Mouse (Mus musculus): ENCODE data around the gene Aatk. TPM values are rescaled to one million over a fixed set of nuclear protein-coding genes. Genes with fewer than 3 reads are reported as not detected.

Gene Aatk
- polyA plus RNA-seq, 1 experiment from 2014 or later: 34.6 TPM

DNA sequence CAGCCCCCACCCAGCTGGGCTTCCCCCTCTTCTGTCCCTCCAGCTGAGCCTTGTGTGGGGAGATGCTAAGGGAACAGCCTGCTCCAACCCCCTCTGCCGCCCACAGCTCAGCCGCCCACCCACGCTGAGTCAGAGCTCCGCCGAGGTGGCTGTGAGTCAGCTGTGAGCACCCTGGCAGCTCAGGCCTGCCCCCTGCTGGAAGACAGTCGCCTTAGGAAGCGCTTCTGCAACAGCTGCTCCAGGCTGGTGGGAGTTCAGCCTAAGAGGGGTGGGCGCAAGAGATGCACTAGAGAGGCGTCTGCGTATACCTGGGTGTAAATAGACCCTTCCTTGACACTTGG, 55.7 kb downstream of the Aatk start:
- no peak overlapping the region for H3K4me3 ChIP-seq (replicated peaks; ENCODE audit: low read depth, low read length)
- 11% methylated on average over 10 of the region's 10 CpGs for WGBS
- H3K36me3 ChIP-seq (ENCODE audit: control insufficient read depth, insufficient read depth, low read length): no peaks in the 10 kb centered on the region
- H3K9me3 ChIP-seq (ENCODE audit: control insufficient read depth, low read length): no peaks in the 10 kb centered on the region
- H3K4me1 ChIP-seq (ENCODE audit: control insufficient read depth, insufficient read depth, low read length): peaks cover 17% of the 10 kb centered on the region
- DNase-seq (peak; percentile 95), ATAC-seq (ENCODE audit: low FRiP score, low TSS enrichment) (peak; percentile 68; the same call in 1 of the 2 replicates)
- H3K27ac ChIP-seq (replicated peaks; ENCODE audit: low read depth, low read length): no peak overlapping the region
- peak overlapping the region; percentile 35 for H3K4me2 ChIP-seq (ENCODE audit: low read length)
- no peaks in the 10 kb centered on the region for H3K27me3 ChIP-seq (ENCODE audit: control insufficient read depth, insufficient read depth, low read length)
- H3K9ac ChIP-seq (replicated peaks; ENCODE audit: low read length): no peak overlapping the region

- H3K27me3 ChIP-seq (ENCODE audit: control insufficient read depth, insufficient read depth, low read length): no peaks in the 10 kb centered on the region
- H3K4me1 ChIP-seq (ENCODE audit: control insufficient read depth, insufficient read depth, low read length): peaks cover 17% of the 10 kb centered on the region
- no peaks in the 10 kb centered on the region for H3K9me3 ChIP-seq (ENCODE audit: control insufficient read depth, low read length)
- no peak for ATAC-seq (ENCODE audit: low FRiP score, low TSS enrichment)
- peak overlapping the region; percentile 35 for H3K4me2 ChIP-seq (ENCODE audit: low read length)
- no peaks in the 10 kb centered on the region for H3K36me3 ChIP-seq (ENCODE audit: control insufficient read depth, insufficient read depth, low read length)
- no peak overlapping the region for H3K4me3 ChIP-seq (replicated peaks; ENCODE audit: low read depth, low read length)
- DNase-seq: no peak
- H3K27ac ChIP-seq (replicated peaks; ENCODE audit: low read depth, low read length): no peak overlapping the region
- H3K9ac ChIP-seq (replicated peaks; ENCODE audit: low read length): no peak overlapping the region
- WGBS: 56% methylated on average over 10 of the region's 10 CpGs
These were observed 56.2 kb downstream of the Aatk start for GRCm38 (mm10) chr11:119990658-119991337.

DNA sequence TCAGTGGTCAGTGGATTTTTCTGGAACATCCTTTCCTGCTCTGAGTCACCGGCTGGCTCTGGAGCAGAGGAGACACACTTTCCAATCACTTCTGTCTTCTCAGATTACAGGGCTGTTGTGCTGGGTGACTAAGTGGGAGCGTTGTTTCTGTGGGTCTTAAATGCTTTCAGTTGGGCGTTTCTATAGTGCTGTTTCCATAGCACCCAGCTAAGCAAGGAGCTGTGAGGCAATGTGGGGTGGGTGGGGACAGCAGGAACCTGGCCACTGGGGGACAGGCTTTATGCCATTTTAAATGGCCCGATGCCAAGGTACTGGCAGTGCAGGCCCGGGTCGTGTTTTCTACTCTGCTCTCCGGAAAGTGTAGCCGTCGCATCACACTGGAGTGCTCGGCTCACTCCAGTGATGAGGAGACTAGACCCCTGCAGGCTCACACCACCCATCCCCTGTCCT, 57.8 kb downstream of the Aatk start:
- Histone ChIP-seq H3K4me2 (ENCODE audit: low read length) (no peak overlapping the region; the same call in 1 of the 2 replicates), H3K27me3 (ENCODE audit: control insufficient read depth, insufficient read depth, low read length) (no peaks in the 10 kb centered on the region), H3K27ac (replicated peaks; ENCODE audit: low read depth, low read length) (0 out of 2 replicates have a peak overlapping the region, but pooled peaks have one; percentile 37), H3K4me1 (ENCODE audit: control insufficient read depth, insufficient read depth, low read length) (peaks cover 17% of the 10 kb centered on the region), H3K36me3 (ENCODE audit: control insufficient read depth, insufficient read depth, low read length) (no peaks in the 10 kb centered on the region), H3K4me3 (replicated peaks; ENCODE audit: low read depth, low read length) (no peak overlapping the region), H3K9ac (replicated peaks; ENCODE audit: low read length) (no peak overlapping the region), H3K9me3 (ENCODE audit: control insufficient read depth, low read length) (no peaks in the 10 kb centered on the region)
- DNase-seq (peak; percentile 73), ATAC-seq (ENCODE audit: low FRiP score, low TSS enrichment) (0 out of 2 replicates have a peak, but pooled peaks have one; percentile 34)
- 16% methylated on average over 10 of the region's 10 CpGs for WGBS

GRCm38 (mm10) chr11:119988391-119988790, 58.6 kb downstream of the Aatk start:
- H3K4me2 ChIP-seq (ENCODE audit: low read length): no peak overlapping the region
- WGBS: 92% methylated on average over 7 of the region's 7 CpGs
- H3K27ac ChIP-seq (replicated peaks; ENCODE audit: low read depth, low read length): no peak overlapping the region
- DNase-seq: no peak
- no peak overlapping the region for H3K9ac ChIP-seq (replicated peaks; ENCODE audit: low read length)
- H3K9me3 ChIP-seq (ENCODE audit: control insufficient read depth, low read length): no peaks in the 10 kb centered on the region
- no peak overlapping the region for H3K4me3 ChIP-seq (replicated peaks; ENCODE audit: low read depth, low read length)
- peaks cover 17% of the 10 kb centered on the region for H3K4me1 ChIP-seq (ENCODE audit: control insufficient read depth, insufficient read depth, low read length)
- H3K36me3 ChIP-seq (ENCODE audit: control insufficient read depth, insufficient read depth, low read length): no peaks in the 10 kb centered on the region
- no peak for ATAC-seq (ENCODE audit: low FRiP score, low TSS enrichment)
- no peaks in the 10 kb centered on the region for H3K27me3 ChIP-seq (ENCODE audit: control insufficient read depth, insufficient read depth, low read length)

- Histone ChIP-seq H3K9me3 (ENCODE audit: control insufficient read depth, low read length) (no peaks in the 10 kb centered on the region), H3K9ac (replicated peaks; ENCODE audit: low read length) (no peak overlapping the region), H3K4me2 (ENCODE audit: low read length) (no peak overlapping the region), H3K4me1 (ENCODE audit: control insufficient read depth, insufficient read depth, low read length) (peaks cover 17% of the 10 kb centered on the region), H3K36me3 (ENCODE audit: control insufficient read depth, insufficient read depth, low read length) (no peaks in the 10 kb centered on the region), H3K4me3 (replicated peaks; ENCODE audit: low read depth, low read length) (no peak overlapping the region), H3K27ac (replicated peaks; ENCODE audit: low read depth, low read length) (no peak overlapping the region), H3K27me3 (ENCODE audit: control insufficient read depth, insufficient read depth, low read length) (no peaks in the 10 kb centered on the region)
- 85% methylated on average over 7 of the region's 7 CpGs for WGBS
- ATAC-seq (ENCODE audit: low FRiP score, low TSS enrichment) (no peak), DNase-seq (no peak)
These were observed 59.1 kb downstream of the Aatk start for GRCm38 (mm10) chr11:119987876-119988275.

DNA sequence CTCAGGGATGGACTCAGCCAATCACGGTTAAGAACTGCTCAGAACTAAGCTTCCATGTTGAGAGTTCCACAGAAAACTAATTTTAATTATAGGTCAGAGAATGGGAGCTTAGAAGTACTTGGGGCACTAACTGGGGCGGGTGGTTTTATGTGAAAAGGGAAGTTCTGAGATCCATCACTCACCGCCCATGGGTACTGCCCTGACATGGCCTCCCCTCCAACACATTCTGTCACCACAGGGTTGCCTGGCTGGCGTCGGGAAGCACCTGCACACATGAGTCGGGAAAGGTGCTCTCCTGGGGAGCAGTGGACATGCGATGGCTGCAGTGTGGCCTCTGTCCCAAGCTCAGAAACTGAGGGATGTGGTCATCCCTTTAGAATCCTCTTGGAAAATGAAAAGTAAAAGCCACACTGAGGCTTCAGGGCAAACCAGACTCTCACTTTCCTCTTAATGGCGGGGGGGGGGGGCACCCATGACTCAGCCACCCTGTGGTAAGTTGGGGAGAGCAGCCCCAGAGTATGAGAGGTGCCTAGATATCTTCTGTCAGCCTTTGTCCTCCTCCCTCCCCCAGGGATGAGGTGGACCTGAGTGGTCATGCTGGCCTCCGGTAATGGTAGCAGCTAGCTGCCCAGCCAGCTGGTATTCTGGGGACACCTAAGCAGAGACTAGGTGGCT, 60.1 kb downstream of the Aatk start:
- DNase-seq (no peak), ATAC-seq (ENCODE audit: low FRiP score, low TSS enrichment) (no peak)
- Histone ChIP-seq H3K4me1 (ENCODE audit: control insufficient read depth, insufficient read depth, low read length) (peaks cover 17% of the 10 kb centered on the region), H3K4me3 (replicated peaks; ENCODE audit: low read depth, low read length) (no peak overlapping the region), H3K4me2 (ENCODE audit: low read length) (no peak overlapping the region), H3K9ac (replicated peaks; ENCODE audit: low read length) (no peak overlapping the region), H3K36me3 (ENCODE audit: control insufficient read depth, insufficient read depth, low read length) (no peaks in the 10 kb centered on the region), H3K9me3 (ENCODE audit: control insufficient read depth, low read length) (no peaks in the 10 kb centered on the region), H3K27ac (replicated peaks; ENCODE audit: low read depth, low read length) (no peak overlapping the region), H3K27me3 (ENCODE audit: control insufficient read depth, insufficient read depth, low read length) (no peaks in the 10 kb centered on the region)
- WGBS: 90% methylated on average over 9 of the region's 9 CpGs

GRCm38 (mm10) chr11:119983151-119983550, 63.8 kb downstream of the Aatk start:
- Histone ChIP-seq H3K4me3 (replicated peaks; ENCODE audit: low read depth, low read length) (no peak overlapping the region), H3K27ac (replicated peaks; ENCODE audit: low read depth, low read length) (no peak overlapping the region), H3K36me3 (ENCODE audit: control insufficient read depth, insufficient read depth, low read length) (no peaks in the 10 kb centered on the region), H3K4me1 (ENCODE audit: control insufficient read depth, insufficient read depth, low read length) (no peaks in the 10 kb centered on the region; the same call in 1 of the 2 replicates), H3K9me3 (ENCODE audit: control insufficient read depth, low read length) (no peaks in the 10 kb centered on the region), H3K4me2 (ENCODE audit: low read length) (no peak overlapping the region), H3K9ac (replicated peaks; ENCODE audit: low read length) (no peak overlapping the region), H3K27me3 (ENCODE audit: control insufficient read depth, insufficient read depth, low read length) (no peaks in the 10 kb centered on the region)
- WGBS: 96% methylated on average over 2 of the region's 2 CpGs
- ATAC-seq (ENCODE audit: low FRiP score, low TSS enrichment) (no peak), DNase-seq (peak; percentile 30)

GRCm38 (mm10) chr11:119982236-119982635, 64.7 kb downstream of the Aatk start:
- H3K9me3 ChIP-seq (ENCODE audit: control insufficient read depth, low read length): no peaks in the 10 kb centered on the region
- H3K4me2 ChIP-seq (ENCODE audit: low read length): no peak overlapping the region
- no peaks in the 10 kb centered on the region for H3K4me1 ChIP-seq (ENCODE audit: control insufficient read depth, insufficient read depth, low read length)
- no peak overlapping the region for H3K9ac ChIP-seq (replicated peaks; ENCODE audit: low read length)
- 84% methylated on average over 3 of the region's 3 CpGs for WGBS
- H3K4me3 ChIP-seq (replicated peaks; ENCODE audit: low read depth, low read length): no peak overlapping the region
- H3K27me3 ChIP-seq (ENCODE audit: control insufficient read depth, insufficient read depth, low read length): no peaks in the 10 kb centered on the region
- H3K27ac ChIP-seq (replicated peaks; ENCODE audit: low read depth, low read length): no peak overlapping the region
- no peaks in the 10 kb centered on the region for H3K36me3 ChIP-seq (ENCODE audit: control insufficient read depth, insufficient read depth, low read length)
- ATAC-seq (ENCODE audit: low FRiP score, low TSS enrichment) (no peak), DNase-seq (no peak)

GRCm38 (mm10) chr11:119981769-119982168, 65.2 kb downstream of the Aatk start:
- DNase-seq (no peak), ATAC-seq (ENCODE audit: low FRiP score, low TSS enrichment) (no peak)
- Histone ChIP-seq H3K9ac (replicated peaks; ENCODE audit: low read length) (no peak overlapping the region), H3K27ac (replicated peaks; ENCODE audit: low read depth, low read length) (no peak overlapping the region), H3K9me3 (ENCODE audit: control insufficient read depth, low read length) (no peaks in the 10 kb centered on the region), H3K4me1 (ENCODE audit: control insufficient read depth, insufficient read depth, low read length) (no peaks in the 10 kb centered on the region), H3K36me3 (ENCODE audit: control insufficient read depth, insufficient read depth, low read length) (no peaks in the 10 kb centered on the region), H3K4me2 (ENCODE audit: low read length) (no peak overlapping the region), H3K4me3 (replicated peaks; ENCODE audit: low read depth, low read length) (no peak overlapping the region), H3K27me3 (ENCODE audit: control insufficient read depth, insufficient read depth, low read length) (no peaks in the 10 kb centered on the region)
- WGBS: 78% methylated on average over 3 of the region's 3 CpGs

Measured in midbrain, embryonic 14.5 days (tissue).